Mouse (Mus musculus): ENCODE measurements around the gene Trmt2b. TPM values are rescaled to one million over a fixed set of nuclear protein-coding genes. Genes with fewer than 3 reads are reported as not detected.

The Trmt2b gene
- polyA plus RNA-seq, 1 experiment, result 5.9 TPM

- no peaks in the 10 kb centered on the region for H3K36me3 ChIP-seq (ENCODE audit: control insufficient read depth, insufficient read depth, low read length)
- peaks cover 5% of the 10 kb centered on the region; the same call in 1 of the 2 replicates for H3K4me1 ChIP-seq (ENCODE audit: control insufficient read depth, insufficient read depth, insufficient read length)
- H3K27ac ChIP-seq (ENCODE audit: insufficient read depth, low read length), result no peak overlapping the region
- DNase-seq (ENCODE audit: low read depth in 1 of 2, low spot score in 2 of 2), result no peak
- 88% methylated on average over 1 of the region's 1 CpGs for WGBS
- no peak overlapping the region for H3K4me3 ChIP-seq (ENCODE audit: extremely low read depth, insufficient read depth, insufficient read length)
- no peaks in the 10 kb centered on the region for H3K27me3 ChIP-seq (ENCODE audit: control insufficient read depth, insufficient read depth, low read length)
- TF ChIP-seq POLR2A (IDR thresholded peaks at IDR 0.05; ENCODE audit: low read depth, low read length), result no peak
- no peak for TF ChIP-seq CTCF (IDR thresholded peaks at IDR 0.05; ENCODE audit: extremely low read depth, insufficient read depth, insufficient read length, insufficient replicate concordance)
Observed at GRCm38 (mm10) chrX:134174699-134175098, 102.1 kb downstream of the Trmt2b start.

Other genes with a start within 250 kb of the Trmt2b start
- 11.8 and 17.2 TPM in 2 replicates for gene Cstf2, start 217.8 kb downstream of the Trmt2b start, polyA plus RNA-seq (2012; rRNA removed)
- gene Xkrx, start 114.9 kb downstream of the Trmt2b start, polyA plus RNA-seq (2012; rRNA removed), result 6.0 and 8.9 TPM in 2 replicates
- gene Arl13a, start 89.5 kb downstream of the Trmt2b start, polyA plus RNA-seq (2012; rRNA removed), result not detected in 2 replicates
- 0.05 and 0.07 TPM in 2 replicates for gene Nox1, start 55.0 kb downstream of the Trmt2b start, polyA plus RNA-seq (2012; rRNA removed)
- gene Tmem35a, start 18.2 kb upstream of the Trmt2b start, polyA plus RNA-seq (2012; rRNA removed), result 3.4 and 5.7 TPM in 2 replicates
- gene Cenpi, start 31.1 kb upstream of the Trmt2b start, polyA plus RNA-seq (2012; rRNA removed), result 0.53 and 0.76 TPM in 2 replicates
- gene Drp2, start 127.6 kb upstream of the Trmt2b start, polyA plus RNA-seq (2012; rRNA removed), result 0.06 and 0.09 TPM in 2 replicates
- gene Taf7l, start 199.5 kb upstream of the Trmt2b start, polyA plus RNA-seq (2012; rRNA removed), result not detected in 2 replicates